Mouse (Mus musculus) E14TG2a.4 (cell line): ENCODE results near the gene 2410137M14Rik.

ENCODE experiments used
- H3K27me3 ChIP-seq: 2 replicates; pipeline ENCODE4 v1.6.1; 2014; ENCODE audit warnings: low read length, control low read depth; ENCODE audit not compliant: insufficient read depth
- H3K36me3 ChIP-seq: 2 replicates; pipeline ENCODE4 v1.6.1; 2014; ENCODE audit warnings: low read length, control low read depth; ENCODE audit not compliant: insufficient read depth
- H3K4me1 ChIP-seq: replicated peaks from 2 replicates; pipeline ENCODE4 v1.6.1; 2014; ENCODE audit warnings: low read depth, low read length, control low read depth
- H3K4me3 ChIP-seq: replicated peaks from 2 replicates; pipeline ENCODE4 v1.5.1; 2014; ENCODE audit warnings: mild to moderate bottlenecking, low read length
- H3K9me3 ChIP-seq: 2 replicates; pipeline ENCODE4 v1.6.1; 2014; ENCODE audit warnings: low read length, control low read depth
- CTCF ChIP-seq: conservative IDR thresholded peaks from 2 replicates; pipeline ENCODE4 v1.5.1; 2014; ENCODE audit warnings: low read length
- NANOG ChIP-seq: IDR thresholded peaks from 2 replicates; pipeline ENCODE4 v1.6.1; 2014; ENCODE audit warnings: borderline replicate concordance, low read length, mixed read lengths
- POU5F1 ChIP-seq: IDR thresholded peaks from 2 replicates; pipeline ENCODE4 v1.6.1; 2014; ENCODE audit warnings: low read length, borderline replicate concordance

The 2410137M14Rik gene

GRCm38 (mm10) chr17:37018328-37018727, 37.3 kb upstream of the 2410137M14Rik start:
- Histone ChIP-seq H3K4me3 (no peak overlapping the region), H3K9me3 (no peaks in the 10 kb centered on the region), H3K4me1 (peaks cover 59% of the 10 kb centered on the region), H3K27me3 (no peaks in the 10 kb centered on the region), H3K36me3 (no peaks in the 10 kb centered on the region)
- TF ChIP-seq CTCF = no peak
- TF ChIP-seq NANOG = peak; percentile 50; the same call in 1 of the 2 replicates

- H3K36me3 ChIP-seq = peaks cover 5% of the 10 kb centered on the region
- TF ChIP-seq CTCF = no peak
- TF ChIP-seq POU5F1 = no peak
- no peak for TF ChIP-seq NANOG
- H3K9me3 ChIP-seq = no peaks in the 10 kb centered on the region
- H3K4me3 ChIP-seq = no peak overlapping the region
- peaks cover 60% of the 10 kb centered on the region for H3K4me1 ChIP-seq
- H3K27me3 ChIP-seq = no peaks in the 10 kb centered on the region
Measured at GRCm38 (mm10) chr17:37016333-37016732, 35.3 kb upstream of the 2410137M14Rik start.

- H3K4me3 ChIP-seq = peak overlapping the region; percentile 40
- no peaks in the 10 kb centered on the region for H3K27me3 ChIP-seq
- TF ChIP-seq NANOG = no peak
- no peaks in the 10 kb centered on the region for H3K9me3 ChIP-seq
- H3K4me1 ChIP-seq = peaks cover 76% of the 10 kb centered on the region
- peaks cover 46% of the 10 kb centered on the region for H3K36me3 ChIP-seq
Measured at GRCm38 (mm10) chr17:37012141-37012540, 31.1 kb upstream of the 2410137M14Rik start.

- Histone ChIP-seq H3K9me3 (no peaks in the 10 kb centered on the region), H3K36me3 (peaks cover 50% of the 10 kb centered on the region), H3K4me3 (no peak overlapping the region), H3K27me3 (no peaks in the 10 kb centered on the region), H3K4me1 (peaks cover 76% of the 10 kb centered on the region)
- TF ChIP-seq CTCF = no peak
- TF ChIP-seq NANOG = no peak
- no peak for TF ChIP-seq POU5F1
Measured at GRCm38 (mm10) chr17:37011719-37012118, 30.7 kb upstream of the 2410137M14Rik start.

GRCm38 (mm10) chr17:37009460-37010042, 28.5 kb upstream of the 2410137M14Rik start:
- no peaks in the 10 kb centered on the region for H3K9me3 ChIP-seq
- peak overlapping the region; percentile 2; the same call in 1 of the 2 replicates for H3K4me3 ChIP-seq
- peaks cover 95% of the 10 kb centered on the region for H3K4me1 ChIP-seq
- H3K27me3 ChIP-seq = no peaks in the 10 kb centered on the region
- TF ChIP-seq POU5F1 (no peak), NANOG (no peak), CTCF (no peak)
- H3K36me3 ChIP-seq = peaks cover 72% of the 10 kb centered on the region

- peaks cover 96% of the 10 kb centered on the region for H3K4me1 ChIP-seq
- no peaks in the 10 kb centered on the region for H3K9me3 ChIP-seq
- H3K4me3 ChIP-seq = peak overlapping the region; percentile 8
- peaks cover 86% of the 10 kb centered on the region for H3K36me3 ChIP-seq
- TF ChIP-seq NANOG = no peak
- TF ChIP-seq CTCF = no peak
- TF ChIP-seq POU5F1 = no peak
- no peaks in the 10 kb centered on the region for H3K27me3 ChIP-seq
Measured at GRCm38 (mm10) chr17:37008161-37008560, 27.1 kb upstream of the 2410137M14Rik start.

- H3K27me3 ChIP-seq = no peaks in the 10 kb centered on the region
- TF ChIP-seq CTCF (no peak), POU5F1 (no peak), NANOG (no peak)
- H3K4me3 ChIP-seq = peak overlapping the region; percentile 97
- peaks cover 84% of the 10 kb centered on the region for H3K4me1 ChIP-seq
- H3K9me3 ChIP-seq = no peaks in the 10 kb centered on the region
- peaks cover 52% of the 10 kb centered on the region for H3K36me3 ChIP-seq
Measured at GRCm38 (mm10) chr17:37003366-37003765, 22.3 kb upstream of the 2410137M14Rik start.

- Histone ChIP-seq H3K36me3 (peaks cover 45% of the 10 kb centered on the region), H3K4me3 (peak overlapping the region; percentile 97), H3K9me3 (no peaks in the 10 kb centered on the region), H3K4me1 (peaks cover 84% of the 10 kb centered on the region), H3K27me3 (no peaks in the 10 kb centered on the region)
- TF ChIP-seq NANOG = no peak
- TF ChIP-seq CTCF = no peak
- TF ChIP-seq POU5F1 = no peak
Measured at GRCm38 (mm10) chr17:37002364-37003330, 21.6 kb upstream of the 2410137M14Rik start.
